8 mouse cellular contexts compared by ENCODE assay signal in the genomic region with DNA sequence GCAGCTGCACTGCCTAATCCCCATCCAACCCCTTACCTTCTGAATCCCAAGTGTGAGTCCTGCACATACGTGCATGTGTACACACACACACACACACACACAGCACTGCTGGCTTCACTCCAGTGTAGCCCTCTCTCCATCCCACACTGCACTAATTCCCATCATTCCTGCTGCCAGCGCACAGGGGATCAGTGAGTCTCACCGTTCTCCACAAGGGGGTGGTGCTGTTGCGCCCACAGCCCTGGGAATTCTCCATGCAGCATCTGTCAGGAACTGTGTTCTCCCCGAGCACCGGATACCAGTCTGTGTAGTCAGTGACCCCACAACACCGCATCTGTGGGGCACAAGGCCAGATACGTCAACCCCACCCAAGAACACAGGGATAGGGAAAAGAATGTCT.
A peak's percentile ranks its signal among the peaks of the same experiment; 100 is the strongest.
DNase-seq lines count a peak whose midpoint lies in the region; ATAC-seq and TF ChIP-seq lines count a peak whose summit lies in the region.

No protein-coding gene starts in this region.

- no peak overlapping the region for H3K27ac ChIP-seq in kidney, postnatal 0 days
- H3K27ac ChIP-seq in kidney, adult 2 months (ENCODE audit: insufficient read depth, low read depth, low read length) = no peak overlapping the region
- no peak overlapping the region for H3K27ac ChIP-seq in forebrain, postnatal 0 days (ENCODE audit: low read depth, low read length)
- H3K27ac ChIP-seq in midbrain, embryonic 11.5 days (ENCODE audit: low read depth, low read length) = no peak overlapping the region

- no peak overlapping the region for H3K4me3 ChIP-seq in kidney, postnatal 0 days (replicated peaks; ENCODE audit: low read depth, low read length)
- H3K4me3 ChIP-seq in kidney, adult 2 months (ENCODE audit: insufficient read depth, low read depth, low read length) = no peak overlapping the region
- no peak overlapping the region for H3K4me3 ChIP-seq in forebrain, postnatal 0 days (ENCODE audit: low read depth, low read length)
- no peak overlapping the region for H3K4me3 ChIP-seq in midbrain, embryonic 11.5 days (ENCODE audit: low read depth, low read length)

- no peak for TF ChIP-seq POLR2A in kidney, adult 2 months (IDR thresholded peaks at IDR 0.05; ENCODE audit: low read depth, low read length)

- ATAC-seq in kidney, postnatal 0 days (replicated peaks; ENCODE audit: low FRiP score, low read depth) = no peak
- ATAC-seq in forebrain, postnatal 0 days = peak; percentile 78
- ATAC-seq in midbrain, embryonic 11.5 days (ENCODE audit: low FRiP score) = peak; percentile 51

- WGBS in kidney, postnatal 0 days = 63% methylated on average over 8 of the region's 8 CpGs
- WGBS in kidney, adult 2 months = 69% methylated on average over 8 of the region's 8 CpGs
- WGBS in forebrain, postnatal 0 days = 37% methylated on average over 8 of the region's 8 CpGs
- WGBS in midbrain, embryonic 11.5 days = 56% methylated on average over 8 of the region's 8 CpGs

- H3K4me1 ChIP-seq in kidney, postnatal 0 days (replicated peaks; ENCODE audit: insufficient read depth, low read length) = no peaks in the 10 kb centered on the region
- no peaks in the 10 kb centered on the region for H3K4me1 ChIP-seq in kidney, adult 2 months (ENCODE audit: control insufficient read depth, insufficient read depth, low read length)
- H3K4me1 ChIP-seq in forebrain, postnatal 0 days (ENCODE audit: insufficient read depth) = no peaks in the 10 kb centered on the region
- H3K4me1 ChIP-seq in midbrain, embryonic 11.5 days (ENCODE audit: control insufficient read depth, insufficient read depth, low read length) = no peaks in the 10 kb centered on the region

- TF ChIP-seq CTCF in kidney, postnatal 0 days (IDR thresholded peaks at IDR 0.05; ENCODE audit: low read depth) = peak; percentile 59
- TF ChIP-seq CTCF in kidney, adult 2 months (conservative IDR thresholded peaks at IDR 0.05; ENCODE audit: insufficient read depth, insufficient read length, low read depth, low read length) = no peak
- TF ChIP-seq CTCF in forebrain, postnatal 0 days (IDR thresholded peaks at IDR 0.05; ENCODE audit: low read depth) = peak; percentile 91

- no peak overlapping the region for H3K9ac ChIP-seq in kidney, postnatal 0 days (ENCODE audit: low read depth, low read length)
- H3K9ac ChIP-seq in forebrain, postnatal 0 days = no peak overlapping the region
- H3K9ac ChIP-seq in midbrain, embryonic 11.5 days (ENCODE audit: low read length) = no peak overlapping the region

- no peaks in the 10 kb centered on the region for H3K27me3 ChIP-seq in kidney, postnatal 0 days (ENCODE audit: insufficient read depth, low read length)
- no peaks in the 10 kb centered on the region for H3K27me3 ChIP-seq in kidney, adult 2 months (replicated peaks; ENCODE audit: control insufficient read depth, insufficient read depth, low read length)
- H3K27me3 ChIP-seq in forebrain, postnatal 0 days (ENCODE audit: insufficient read depth, low read length) = no peaks in the 10 kb centered on the region
- no peaks in the 10 kb centered on the region for H3K27me3 ChIP-seq in midbrain, embryonic 11.5 days (ENCODE audit: control insufficient read depth, insufficient read depth, low read length)

- H3K9me3 ChIP-seq in kidney, postnatal 0 days (replicated peaks; ENCODE audit: low read length) = no peaks in the 10 kb centered on the region
- no peaks in the 10 kb centered on the region for H3K9me3 ChIP-seq in forebrain, postnatal 0 days (ENCODE audit: low read length)
- no peaks in the 10 kb centered on the region for H3K9me3 ChIP-seq in midbrain, embryonic 11.5 days (ENCODE audit: control insufficient read depth, low read length)

- peaks cover 34% of the 10 kb centered on the region for H3K36me3 ChIP-seq in kidney, postnatal 0 days (ENCODE audit: insufficient read depth, low read length)
- H3K36me3 ChIP-seq in kidney, adult 2 months (ENCODE audit: control insufficient read depth, insufficient read depth, low read length) = peaks cover 1% of the 10 kb centered on the region
- peaks cover 8% of the 10 kb centered on the region for H3K36me3 ChIP-seq in forebrain, postnatal 0 days (ENCODE audit: insufficient read depth)
- no peaks in the 10 kb centered on the region for H3K36me3 ChIP-seq in midbrain, embryonic 11.5 days (ENCODE audit: control insufficient read depth, insufficient read depth, low read length)

- no peak overlapping the region for H3K4me2 ChIP-seq in kidney, postnatal 0 days (ENCODE audit: low read length)
- H3K4me2 ChIP-seq in forebrain, postnatal 0 days (ENCODE audit: low read depth) = no peak overlapping the region
- H3K4me2 ChIP-seq in midbrain, embryonic 11.5 days = no peak overlapping the region

- peak; percentile 27 for DNase-seq in kidney, postnatal 0 days (ENCODE audit: low spot score)
- DNase-seq in kidney, adult 2 months = no peak
- peak; percentile 72 for DNase-seq in brain, adult 2 months (ENCODE audit: low read depth, low spot score)
- peak; percentile 70 for DNase-seq in forebrain, postnatal 0 days
- no peak for DNase-seq in midbrain, embryonic 11.5 days (ENCODE audit: low spot score, missing footprints)
- no peak for DNase-seq in MN1 (ENCODE audit: low spot score)
- no peak for DNase-seq in spleen, postnatal 10 days (ENCODE audit: low spot score in 2 of 2)
- no peak for DNase-seq in gastrocnemius, postnatal 10 days

Comparison
In these comparisons a context has a peak if more than half of its experiments do, and no peak if none do; other contexts are left out.
1. DNase-seq: peak in kidney, postnatal 0 days (single experiment), brain, adult 2 months (single experiment) and forebrain, postnatal 0 days (single experiment); none in kidney, adult 2 months (single experiment), midbrain, embryonic 11.5 days (single experiment), MN1 (single experiment), spleen, postnatal 10 days (0 of 2) and gastrocnemius, postnatal 10 days (single experiment).